Mouse (Mus musculus) G1E-ER4 (cell line): Measurements from ENCODE around the gene Tpst1. TPM values are rescaled to one million over a fixed set of nuclear protein-coding genes. Genes with fewer than 3 reads are reported as not detected.

Experiments
- GATA1 ChIP-seq: IDR thresholded peaks from one replicate; pipeline ENCODE4 v1.8.0; 2012; ENCODE audit warnings: low read length, inconsistent platforms
- polyA plus RNA-seq: library from polyadenylated mRNA; stranded (reverse); fragments of >175 nt; gene quantifications from 2 replicates; pipeline ENCODE4 v1.2.3, GENCODE M21; 2012

The Tpst1 gene
- polyA plus RNA-seq, 1 experiment: not detected

GRCm38 (mm10) chr5:130048786-130049520 is 24.2 kb upstream of the Tpst1 start:
- TF ChIP-seq GATA1: no peak

GRCm38 (mm10) chr5:130050416-130050815 is 22.7 kb upstream of the Tpst1 start:
- TF ChIP-seq GATA1: no peak

- no peak for TF ChIP-seq GATA1
Measured at GRCm38 (mm10) chr5:130051073-130051860, 21.9 kb upstream of the Tpst1 start.

- no peak for TF ChIP-seq GATA1
Measured at GRCm38 (mm10) chr5:130052510-130052909, 20.6 kb upstream of the Tpst1 start.

- TF ChIP-seq GATA1: no peak
Measured at GRCm38 (mm10) chr5:130052955-130053354, 20.2 kb upstream of the Tpst1 start.

- TF ChIP-seq GATA1: no peak
Measured at GRCm38 (mm10) chr5:130055688-130056087, 17.4 kb upstream of the Tpst1 start.

GRCm38 (mm10) chr5:130056303-130056702 is 16.8 kb upstream of the Tpst1 start:
- TF ChIP-seq GATA1: no peak

GRCm38 (mm10) chr5:130059413-130060328 is 13.5 kb upstream of the Tpst1 start:
- TF ChIP-seq GATA1: no peak

- TF ChIP-seq GATA1: no peak
Measured at GRCm38 (mm10) chr5:130060329-130060665, 12.8 kb upstream of the Tpst1 start.

GRCm38 (mm10) chr5:130062096-130062495 is 11.0 kb upstream of the Tpst1 start:
- TF ChIP-seq GATA1: no peak

GRCm38 (mm10) chr5:130063760-130064159 is 9.4 kb upstream of the Tpst1 start:
- TF ChIP-seq GATA1: no peak

- no peak for TF ChIP-seq GATA1
Measured at GRCm38 (mm10) chr5:130065579-130065978, 7.5 kb upstream of the Tpst1 start.

- no peak for TF ChIP-seq GATA1
Measured at GRCm38 (mm10) chr5:130067841-130068264, 5.3 kb upstream of the Tpst1 start.

GRCm38 (mm10) chr5:130074491-130074890 is 1.4 kb downstream of the Tpst1 start:
- TF ChIP-seq GATA1: no peak

GRCm38 (mm10) chr5:130076396-130076795 is 3.3 kb downstream of the Tpst1 start:
- no peak for TF ChIP-seq GATA1
